Mouse (Mus musculus) left cerebral cortex, postnatal 4 days (tissue): ENCODE measurements at regions not wholly inside any gene's neighbourhood (a gene's known extent, or its start where the extent isn't known, plus 50 kb on each side); places are given as distances from the start of the nearest gene placed in this dataset.
A peak's percentile ranks its signal among the peaks of the same experiment; 100 is the strongest.
"Not testable (repeated sequence)": the region's sequence is repeated elsewhere in the genome, so short reads cannot be mapped to it uniquely, and the experiment has no call there.

Experiments
- DNase-seq: peaks from one replicate; pipeline ENCODE4 v3.0.0-alpha.2; 2022
- intact Hi-C: fragments of 180-260 bp; cut with DNase I; formaldehyde crosslinking; loops from one replicate; pipeline ENCODE4 v1.15.1; 2025

GRCm38 (mm10) chr12:40898414-40899027 is 125.4 kb upstream of the Immp2l start:
- DNase-seq = peak; percentile 79
- intact Hi-C loops = no loop called here

GRCm38 (mm10) chr12:40905650-40906338 is 118.1 kb upstream of the Immp2l start:
- DNase-seq = no peak
- intact Hi-C loops = no loop called here

- DNase-seq = no peak
- intact Hi-C loops = no loop called here
These were observed 117.1 kb upstream of the Immp2l start for GRCm38 (mm10) chr12:40906807-40907206.

- intact Hi-C loops = no loop called here
- no peak for DNase-seq
These were observed 114.8 kb upstream of the Immp2l start for GRCm38 (mm10) chr12:40908809-40909795.

GRCm38 (mm10) chr12:40917486-40917885 is 106.4 kb upstream of the Immp2l start:
- DNase-seq = no peak
- intact Hi-C loops = no loop called here

GRCm38 (mm10) chr12:40921988-40922387 is 101.9 kb upstream of the Immp2l start:
- no peak for DNase-seq
- intact Hi-C loops = no loop called here

GRCm38 (mm10) chr12:40926681-40927080 is 97.2 kb upstream of the Immp2l start:
- intact Hi-C loops = no loop called here
- DNase-seq = no peak

- intact Hi-C loops, DNase-seq: not testable (repeated sequence)
These were observed 94.5 kb upstream of the Immp2l start for GRCm38 (mm10) chr12:40929409-40929808.

- intact Hi-C loops = no loop called here
- DNase-seq = no peak
These were observed 88.7 kb upstream of the Immp2l start for GRCm38 (mm10) chr12:40935098-40935759.

GRCm38 (mm10) chr12:40937037-40937436 is 86.9 kb upstream of the Immp2l start:
- no peak for DNase-seq
- intact Hi-C loops = no loop called here

- DNase-seq = no peak
- intact Hi-C loops = no loop called here
These were observed 77.0 kb upstream of the Immp2l start for GRCm38 (mm10) chr12:40946888-40947287.

- DNase-seq = no peak
- intact Hi-C loops = no loop called here
These were observed 74.3 kb upstream of the Immp2l start for GRCm38 (mm10) chr12:40949580-40949979.

- intact Hi-C loops = no loop called here
These were observed 65.4 kb upstream of the Immp2l start for GRCm38 (mm10) chr12:40958536-40958935.

GRCm38 (mm10) chr12:40964996-40965395 is 58.9 kb upstream of the Immp2l start:
- intact Hi-C loops = no loop called here
- no peak for DNase-seq

More at GRCm38 (mm10) chr12:40958536-40958935, 65.4 kb upstream of the Immp2l start:
- no peak for DNase-seq

GRCm38 (mm10) chr12:40966308-40966707 is 57.6 kb upstream of the Immp2l start:
- DNase-seq = no peak
- intact Hi-C loops = no loop called here

- intact Hi-C loops, DNase-seq: not testable (repeated sequence)
These were observed 57.2 kb upstream of the Immp2l start for GRCm38 (mm10) chr12:40966723-40967122.

- intact Hi-C loops = no loop called here
- peak; percentile 58 for DNase-seq
These were observed 51.0 kb upstream of the Immp2l start for GRCm38 (mm10) chr12:40972844-40973243.
